Mouse (Mus musculus) heart, adult 8-10 months (tissue): ENCODE measurements at regions not wholly inside any gene's neighbourhood (a gene's known extent, or its start where the extent isn't known, plus 50 kb on each side); places are given as distances from the start of the nearest gene placed in this dataset.

Experiments used
- DNase-seq: peaks from one replicate; pipeline ENCODE4 v3.0.0; 2022; ENCODE audit warnings: low spot score

DNA sequence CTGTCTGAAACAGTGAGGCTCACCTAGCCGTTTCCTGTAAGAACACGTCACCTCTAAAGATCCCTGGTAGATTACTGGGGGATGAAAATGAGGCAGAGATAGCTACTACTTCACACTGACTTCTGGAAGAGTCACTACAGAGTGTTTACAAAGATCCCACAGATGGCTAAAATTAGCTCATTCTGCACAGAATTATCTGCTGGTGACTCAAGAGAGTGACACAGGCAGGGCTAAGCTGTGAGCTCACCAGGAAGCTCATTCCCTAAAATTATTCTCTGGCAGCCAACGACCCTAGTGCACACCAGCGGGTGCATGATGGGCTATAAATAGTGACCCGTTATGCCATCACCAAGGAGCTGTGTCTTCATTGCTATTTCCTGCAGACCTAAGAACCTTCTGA, 53.2 kb upstream of the Ddah1 start:
- DNase-seq = peak; percentile 48

DNA sequence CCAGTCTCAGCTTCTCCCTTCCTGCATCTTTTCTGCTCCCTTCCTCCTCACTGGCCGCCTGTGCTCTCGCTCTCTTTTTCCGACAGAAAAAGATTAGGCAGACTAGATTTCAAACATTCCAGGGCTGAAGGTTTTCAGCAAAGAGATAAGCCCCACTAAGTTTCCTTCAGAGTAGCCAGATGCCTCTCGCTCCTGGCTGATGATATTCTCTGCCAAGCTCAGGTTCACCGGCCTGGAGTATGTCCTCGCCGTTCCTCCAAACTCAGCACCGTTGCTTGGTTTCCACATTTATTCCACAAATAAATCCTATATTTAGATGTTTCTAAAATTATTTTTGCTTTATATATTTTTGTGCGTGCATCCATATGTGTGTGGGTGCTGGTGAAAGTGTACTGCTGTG, 54.3 kb upstream of the Ccn1 start:
- DNase-seq = no peak

DNA sequence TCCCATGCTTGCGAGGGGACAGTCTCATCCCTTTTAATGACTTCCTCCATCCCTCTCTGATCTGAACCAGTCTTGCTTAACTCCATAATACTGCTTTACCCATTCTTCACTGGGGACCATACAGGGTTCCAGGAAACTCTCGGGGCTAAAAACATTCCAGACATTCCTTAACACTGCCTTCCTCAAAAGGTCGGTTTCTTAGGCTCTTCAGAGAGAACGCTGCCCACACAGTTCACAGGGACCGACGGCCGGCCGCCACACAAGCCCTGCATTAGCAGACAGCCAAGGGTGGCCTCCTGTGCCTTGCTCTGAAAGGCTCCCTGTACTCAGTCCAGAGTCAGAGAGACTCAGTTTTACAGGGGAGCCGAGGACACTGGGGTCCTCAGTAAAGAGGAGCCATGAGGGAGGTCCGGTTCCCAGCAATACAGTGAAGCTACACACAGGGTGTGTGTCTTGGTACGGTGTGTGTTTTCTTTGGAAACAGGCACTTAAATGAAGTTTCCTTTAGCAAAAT, 53.7 kb upstream of the Ccn1 start:
- no peak for DNase-seq

DNA sequence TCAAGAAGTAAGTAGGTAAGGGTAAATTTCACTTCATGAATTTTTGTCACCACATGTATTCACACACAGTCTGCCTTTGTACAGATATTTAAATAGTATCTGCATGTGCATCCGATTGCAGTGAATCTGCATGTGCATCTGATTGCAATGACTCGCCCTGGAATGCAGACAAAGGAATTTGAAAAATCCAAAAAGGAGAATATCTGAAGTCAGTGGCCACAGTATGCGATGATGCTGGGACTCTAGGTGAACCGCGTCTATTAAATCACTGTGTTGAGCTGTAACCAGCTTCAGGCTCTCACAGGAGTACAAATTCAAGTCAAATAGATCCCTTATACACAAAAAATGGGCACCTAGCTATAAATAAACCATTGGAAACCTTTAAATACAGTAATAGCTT, 53.0 kb upstream of the Ccn1 start:
- no peak for DNase-seq

DNA sequence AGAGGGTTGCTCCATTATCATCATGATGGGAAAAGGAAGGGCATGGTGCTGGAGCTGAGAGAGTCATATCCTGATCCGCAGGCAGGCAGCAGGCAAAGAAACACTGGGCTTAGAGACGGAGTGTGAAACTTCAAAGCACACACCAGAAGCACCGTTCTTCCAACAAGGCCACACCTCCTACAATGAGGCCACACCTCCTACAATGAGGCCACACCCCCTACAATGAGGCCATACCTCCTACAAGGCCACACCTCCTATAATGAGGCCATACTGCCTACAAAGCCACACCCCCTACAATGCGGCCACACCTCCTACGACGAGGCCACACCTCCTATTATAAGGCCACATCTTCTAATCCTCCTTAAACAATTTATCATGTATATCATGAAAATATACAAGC, 52.2 kb upstream of the Ccn1 start:
- DNase-seq = no peak
